Mouse (Mus musculus): ENCODE measurements at regions not wholly inside any gene's neighbourhood (a gene's known extent, or its start where the extent isn't known, plus 50 kb on each side); places are given as distances from the start of the nearest gene placed in this dataset.
"Not testable (repeated sequence)": the region's sequence is repeated elsewhere in the genome, so short reads cannot be mapped to it uniquely, and the experiment has no call there.

- no peak for DNase-seq (ENCODE audit: low spot score)
These were observed 191.7 kb downstream of the Tprg start for GRCm38 (mm10) chr16:25478300-25478699.

GRCm38 (mm10) chr16:25483831-25484254, 197.2 kb downstream of the Tprg start:
- DNase-seq (ENCODE audit: low spot score) = no peak

- DNase-seq (ENCODE audit: low spot score) = no peak
These were observed 198.4 kb downstream of the Tprg start for GRCm38 (mm10) chr16:25485007-25485406.

- DNase-seq (ENCODE audit: low spot score) = no peak
These were observed 197.0 kb upstream of the Trp63 start for GRCm38 (mm10) chr16:25486477-25487094.

GRCm38 (mm10) chr16:25490847-25491246, 192.7 kb upstream of the Trp63 start:
- no peak for DNase-seq (ENCODE audit: low spot score)

GRCm38 (mm10) chr16:25494153-25494552, 189.4 kb upstream of the Trp63 start:
- no peak for DNase-seq (ENCODE audit: low spot score)

- no peak for DNase-seq (ENCODE audit: low spot score)
These were observed 187.9 kb upstream of the Trp63 start for GRCm38 (mm10) chr16:25495586-25496196.

- peak; percentile 2 for DNase-seq (ENCODE audit: low spot score)
These were observed 178.7 kb upstream of the Trp63 start for GRCm38 (mm10) chr16:25504829-25505228.

GRCm38 (mm10) chr16:25517114-25517868, 166.3 kb upstream of the Trp63 start:
- DNase-seq (ENCODE audit: low spot score) = no peak

- DNase-seq (ENCODE audit: low spot score) = not testable (repeated sequence)
These were observed 160.4 kb upstream of the Trp63 start for GRCm38 (mm10) chr16:25523141-25523540.

GRCm38 (mm10) chr16:25523621-25524020, 159.9 kb upstream of the Trp63 start:
- no peak for DNase-seq (ENCODE audit: low spot score)

- no peak for DNase-seq (ENCODE audit: low spot score)
These were observed 155.7 kb upstream of the Trp63 start for GRCm38 (mm10) chr16:25527850-25528249.

GRCm38 (mm10) chr16:25528313-25528712, 155.2 kb upstream of the Trp63 start:
- no peak for DNase-seq (ENCODE audit: low spot score)

GRCm38 (mm10) chr16:25529681-25530080, 153.9 kb upstream of the Trp63 start:
- no peak for DNase-seq (ENCODE audit: low spot score)

- DNase-seq (ENCODE audit: low spot score) = no peak
These were observed 151.7 kb upstream of the Trp63 start for GRCm38 (mm10) chr16:25531761-25532336.

- peak; percentile 1 for DNase-seq (ENCODE audit: low spot score)
These were observed 150.9 kb upstream of the Trp63 start for GRCm38 (mm10) chr16:25532519-25533205.

GRCm38 (mm10) chr16:25533206-25533580, 150.4 kb upstream of the Trp63 start:
- DNase-seq (ENCODE audit: low spot score) = no peak

GRCm38 (mm10) chr16:25536550-25536949, 147.0 kb upstream of the Trp63 start:
- DNase-seq (ENCODE audit: low spot score) = no peak

GRCm38 (mm10) chr16:25549542-25550110, 133.9 kb upstream of the Trp63 start:
- no peak for DNase-seq (ENCODE audit: low spot score)

- DNase-seq (ENCODE audit: low spot score) = no peak
These were observed 126.4 kb upstream of the Trp63 start for GRCm38 (mm10) chr16:25557181-25557580.

GRCm38 (mm10) chr16:25580216-25580615, 103.3 kb upstream of the Trp63 start:
- DNase-seq (ENCODE audit: low spot score) = no peak
